Mouse (Mus musculus) small intestine, adult 2 months (tissue): ENCODE results near the gene Cant1.

Source experiments
- CTCF ChIP-seq: fragments of 200-500 bp; IDR thresholded peaks from 2 replicates; pipeline ENCODE4 v1.5.1; 2012; ENCODE audit warnings: low read depth, mild to moderate bottlenecking, control low read depth, inconsistent platforms, low read length, moderate library complexity, mixed read lengths; ENCODE audit not compliant: insufficient replicate concordance, insufficient read length; ENCODE audit errors: extremely low read depth
- POLR2A ChIP-seq: fragments of 200-500 bp; IDR thresholded peaks from 2 replicates; pipeline ENCODE4 v1.6.1; 2012; ENCODE audit warnings: low read depth, mild to moderate bottlenecking, control low read depth, inconsistent platforms, low read length, moderate library complexity

- TF ChIP-seq CTCF (peak; percentile 78; the same call in 1 of the 2 replicates), POLR2A (no peak)
Measured at GRCm38 (mm10) chr11:118460280-118460679, 41.4 kb upstream of the Cant1 start.
